Mouse (Mus musculus) brown adipose tissue, adult 24 weeks (tissue): ENCODE results near the gene 3110009E18Rik. TPM values are rescaled to one million over a fixed set of nuclear protein-coding genes. Genes with fewer than 3 reads are reported as not detected.

Experiments
- H3K27ac ChIP-seq: fragments of 200-500 bp; replicated peaks from 2 replicates; pipeline ENCODE4 v1.5.1; 2012; ENCODE audit warnings: low read depth, mild to moderate bottlenecking, low read length
- H3K4me1 ChIP-seq: fragments of 200-500 bp; 2 replicates; pipeline ENCODE4 v1.6.1; 2012; ENCODE audit warnings: low read length, mixed read lengths; ENCODE audit not compliant: control insufficient read depth, insufficient read depth, insufficient read length
- H3K4me3 ChIP-seq: fragments of 200-500 bp; 2 replicates; pipeline ENCODE4 v1.5.1; 2012; ENCODE audit warnings: low read depth, mild to moderate bottlenecking, low read length, moderate library complexity; ENCODE audit not compliant: insufficient read depth
- polyA plus RNA-seq: library from polyadenylated mRNA; stranded (reverse); fragments of >200 nt; gene quantifications from 2 replicates; pipeline ENCODE4 v1.2.4, GENCODE M21; 2012; ENCODE audit not compliant: missing spikeins, insufficient read depth, insufficient read length

Gene 3110009E18Rik
- polyA plus RNA-seq, 1 experiment, result 3.3 TPM

DNA sequence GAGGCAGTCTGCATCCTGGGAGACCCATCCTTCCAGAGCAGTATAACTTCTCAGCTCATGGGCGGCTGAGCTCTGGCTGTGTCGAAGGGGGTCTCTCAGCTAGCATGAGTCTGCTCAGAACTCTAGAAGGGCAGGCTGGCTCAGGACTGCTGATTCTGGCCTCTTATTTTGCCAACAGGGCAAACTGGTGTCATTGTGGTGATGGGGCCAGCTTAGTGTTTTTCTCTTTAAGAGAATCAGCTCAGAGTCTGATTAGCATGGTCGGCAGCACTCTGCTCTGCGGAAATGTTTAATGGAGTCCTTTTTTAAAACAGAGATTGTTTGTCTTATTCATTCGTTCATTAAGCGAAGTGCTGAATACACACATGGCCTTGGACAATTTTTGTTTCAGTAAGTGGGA lies 68.2 kb downstream of the 3110009E18Rik start:
- no peak overlapping the region for H3K27ac ChIP-seq
- H3K4me3 ChIP-seq, result no peak overlapping the region
- H3K4me1 ChIP-seq, result no peaks in the 10 kb centered on the region

DNA sequence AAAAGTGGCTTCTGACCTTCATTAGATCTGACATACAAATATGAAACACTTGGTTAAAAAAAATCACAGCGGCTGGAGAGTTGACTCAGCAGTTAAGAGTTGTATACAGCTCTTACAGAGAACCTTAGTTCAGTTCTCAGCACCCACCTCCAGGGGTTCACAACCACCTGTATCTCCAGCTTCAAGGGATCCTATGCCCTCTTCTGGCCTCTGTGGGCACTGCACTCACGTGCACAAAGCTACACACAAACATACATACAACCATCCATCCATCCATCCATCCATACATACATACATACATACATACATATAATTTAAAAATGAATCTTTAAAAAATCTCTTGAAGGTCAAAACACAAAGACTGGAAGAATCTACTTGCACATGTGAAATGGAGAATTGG lies 69.3 kb downstream of the 3110009E18Rik start:
- Histone ChIP-seq H3K4me1 (no peaks in the 10 kb centered on the region), H3K4me3 (no peak overlapping the region), H3K27ac (no peak overlapping the region)

DNA sequence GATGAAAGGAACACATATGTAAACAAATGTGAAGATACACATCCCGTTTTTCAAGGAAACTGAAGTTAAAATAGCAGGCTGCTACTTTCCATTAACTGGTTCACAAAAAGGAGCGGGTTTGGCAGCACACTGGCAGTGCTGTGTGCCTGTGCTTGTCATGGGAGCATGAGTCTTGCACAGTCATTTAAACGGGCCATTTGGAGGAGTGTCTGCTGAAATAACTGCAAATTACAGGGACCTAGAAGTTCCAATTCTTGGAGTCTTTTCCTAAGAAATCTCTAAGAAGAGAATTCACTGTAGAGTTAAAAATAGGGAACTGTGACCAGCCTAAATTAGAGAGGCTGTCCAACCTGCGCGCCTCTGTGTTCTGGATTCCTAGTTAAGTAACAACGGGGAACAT lies 70.0 kb downstream of the 3110009E18Rik start:
- no peak overlapping the region for H3K27ac ChIP-seq
- no peak overlapping the region for H3K4me3 ChIP-seq

DNA sequence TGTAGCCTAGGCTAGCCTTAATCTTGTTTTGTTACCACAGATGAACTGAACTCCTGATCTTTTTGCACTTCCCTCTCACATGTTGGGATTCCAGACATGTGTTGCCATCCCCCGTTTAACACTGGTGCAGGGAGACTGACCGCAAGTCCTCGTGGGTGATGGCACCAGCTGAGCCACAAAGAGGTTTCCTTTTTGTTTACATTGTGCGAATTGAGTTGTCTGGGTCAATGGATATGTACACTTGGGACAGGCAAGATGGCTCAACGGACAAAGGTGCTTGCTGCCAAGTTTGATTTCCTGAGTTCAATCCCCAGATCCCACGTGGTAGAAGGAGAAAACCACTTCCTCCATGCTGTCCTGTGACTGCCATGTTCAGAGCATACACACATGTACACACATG lies 71.3 kb downstream of the 3110009E18Rik start:
- no peak overlapping the region for H3K27ac ChIP-seq
- H3K4me1 ChIP-seq, result peaks cover 2% of the 10 kb centered on the region; the same call in 1 of the 2 replicates
- H3K4me3 ChIP-seq, result no peak overlapping the region

More for the DNA sequence above, 70.0 kb downstream of the 3110009E18Rik start:
- peaks cover 2% of the 10 kb centered on the region; the same call in 1 of the 2 replicates for H3K4me1 ChIP-seq

DNA sequence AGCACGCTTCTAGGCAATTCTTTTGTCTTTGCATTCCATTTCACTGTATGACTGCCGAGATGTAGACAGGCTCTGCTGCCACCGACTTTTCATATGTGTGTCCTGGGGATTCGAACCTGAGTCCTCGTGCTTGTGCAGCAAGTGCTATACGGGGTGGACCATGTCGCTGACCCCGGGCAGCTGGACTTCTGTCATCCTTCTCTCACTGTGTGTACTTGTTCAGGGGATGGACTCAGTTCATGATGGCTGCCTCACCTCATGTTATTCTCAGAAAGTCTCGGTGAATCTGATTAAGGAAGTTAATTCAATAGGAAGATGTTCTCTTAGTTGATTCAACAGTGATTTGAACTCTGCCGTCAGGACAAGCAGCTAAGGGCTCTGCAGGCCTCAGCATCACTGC lies 72.6 kb downstream of the 3110009E18Rik start:
- Histone ChIP-seq H3K4me1 (peaks cover 2% of the 10 kb centered on the region; the same call in 1 of the 2 replicates), H3K4me3 (no peak overlapping the region), H3K27ac (no peak overlapping the region)

DNA sequence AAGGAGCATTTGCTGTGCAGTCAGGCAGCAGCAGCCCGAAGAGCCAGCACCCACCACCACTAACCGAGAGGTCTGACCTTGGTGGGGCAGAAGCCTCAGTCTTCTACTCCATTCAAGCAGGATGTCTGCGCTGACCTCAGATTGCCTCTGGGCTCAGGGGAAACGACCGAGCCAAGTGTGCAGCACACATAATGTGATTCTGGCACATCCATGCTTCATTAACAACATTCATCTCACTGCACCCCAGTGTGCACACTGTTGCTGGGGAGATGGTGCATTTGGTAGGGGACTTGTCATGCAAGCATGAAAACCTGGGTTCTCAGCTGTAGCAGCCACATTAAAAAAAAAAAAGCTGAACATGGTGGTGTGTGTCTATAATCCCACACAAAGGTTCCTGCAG lies 75.0 kb downstream of the 3110009E18Rik start:
- H3K27ac ChIP-seq, result no peak overlapping the region
- H3K4me3 ChIP-seq, result no peak overlapping the region
- H3K4me1 ChIP-seq, result peaks cover 2% of the 10 kb centered on the region; the same call in 1 of the 2 replicates

DNA sequence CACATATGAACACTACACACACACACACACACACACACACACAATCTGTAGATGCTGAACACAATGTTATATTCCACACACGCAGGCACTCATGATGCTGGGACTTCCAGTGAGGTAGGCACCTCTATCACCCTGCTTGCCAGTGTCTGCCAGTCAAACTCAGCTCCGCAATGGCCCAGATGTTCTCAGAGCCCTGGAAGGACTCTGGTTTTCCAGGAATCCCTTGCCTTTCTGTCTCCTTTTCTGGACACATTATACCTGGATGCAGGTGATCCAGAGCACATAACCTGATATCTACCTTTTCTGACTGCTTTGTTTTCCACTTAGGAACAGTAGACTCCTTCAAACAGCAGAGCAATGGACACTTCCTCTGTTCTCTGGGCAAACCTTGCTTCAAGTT lies 75.7 kb downstream of the 3110009E18Rik start:
- Histone ChIP-seq H3K27ac (no peak overlapping the region), H3K4me1 (peaks cover 2% of the 10 kb centered on the region; the same call in 1 of the 2 replicates), H3K4me3 (no peak overlapping the region)

DNA sequence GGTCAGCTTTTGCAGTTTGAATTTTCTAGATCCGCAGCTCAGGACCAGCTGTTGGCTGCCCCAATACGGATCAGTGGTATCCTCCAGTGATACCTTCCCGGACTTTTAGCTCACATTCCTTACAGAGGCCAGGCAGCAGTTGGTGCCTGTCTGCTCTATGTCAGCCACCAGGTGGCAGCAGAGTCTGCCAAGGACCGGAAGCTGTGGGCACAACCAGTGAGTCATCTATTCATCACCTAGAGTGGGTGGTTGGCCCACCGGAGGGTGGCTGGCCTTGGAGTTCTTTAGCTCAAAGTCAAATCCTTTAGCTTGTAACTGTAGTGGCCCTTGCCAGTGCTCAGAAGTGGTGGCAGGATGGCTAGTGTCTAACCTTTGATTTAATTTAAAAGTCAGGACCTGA lies 76.2 kb downstream of the 3110009E18Rik start:
- H3K4me1 ChIP-seq, result peaks cover 2% of the 10 kb centered on the region; the same call in 1 of the 2 replicates
- no peak overlapping the region for H3K4me3 ChIP-seq
- H3K27ac ChIP-seq, result no peak overlapping the region

DNA sequence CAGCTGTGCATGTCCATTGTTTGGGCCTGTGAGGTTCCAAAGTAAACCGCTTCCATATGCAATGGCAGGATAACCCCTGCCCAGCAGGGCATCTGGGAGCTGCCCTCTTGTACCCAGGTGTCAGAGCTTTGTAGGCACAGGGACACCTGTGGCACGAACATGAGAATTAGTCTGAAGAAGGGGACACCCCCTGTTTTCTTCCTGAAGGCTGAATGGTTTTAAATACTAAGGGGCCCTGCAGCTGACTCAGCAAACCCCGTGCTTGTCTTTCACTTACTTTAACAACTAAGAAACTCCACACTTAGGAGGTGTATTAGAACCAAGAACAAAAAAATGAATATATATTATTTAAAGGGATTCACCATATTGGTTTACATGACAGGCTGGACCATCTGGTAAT lies 77.2 kb downstream of the 3110009E18Rik start:
- H3K27ac ChIP-seq, result no peak overlapping the region
- H3K4me1 ChIP-seq, result peaks cover 2% of the 10 kb centered on the region; the same call in 1 of the 2 replicates
- no peak overlapping the region for H3K4me3 ChIP-seq

DNA sequence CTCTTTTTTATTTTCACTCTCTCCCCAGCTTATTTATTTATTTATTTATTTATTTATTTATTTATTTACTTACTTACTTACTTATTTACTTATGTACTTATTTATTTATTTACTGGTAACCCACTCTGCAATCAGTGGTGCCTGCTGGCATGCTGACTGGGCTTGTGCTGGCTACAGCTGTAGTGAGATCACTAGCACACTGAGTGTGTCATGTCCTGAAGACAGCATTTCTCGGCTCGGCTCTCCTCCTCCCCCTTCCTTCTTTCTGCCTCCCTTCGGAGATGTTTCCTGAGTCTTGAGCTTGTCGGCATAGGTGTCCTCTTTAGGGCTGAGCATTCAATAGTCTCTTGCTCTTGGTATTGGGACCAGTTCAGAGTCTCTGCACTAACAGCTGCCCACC lies 78.0 kb downstream of the 3110009E18Rik start:
- H3K27ac ChIP-seq, result no peak overlapping the region
- H3K4me1 ChIP-seq, result peaks cover 2% of the 10 kb centered on the region; the same call in 1 of the 2 replicates
- no peak overlapping the region for H3K4me3 ChIP-seq

DNA sequence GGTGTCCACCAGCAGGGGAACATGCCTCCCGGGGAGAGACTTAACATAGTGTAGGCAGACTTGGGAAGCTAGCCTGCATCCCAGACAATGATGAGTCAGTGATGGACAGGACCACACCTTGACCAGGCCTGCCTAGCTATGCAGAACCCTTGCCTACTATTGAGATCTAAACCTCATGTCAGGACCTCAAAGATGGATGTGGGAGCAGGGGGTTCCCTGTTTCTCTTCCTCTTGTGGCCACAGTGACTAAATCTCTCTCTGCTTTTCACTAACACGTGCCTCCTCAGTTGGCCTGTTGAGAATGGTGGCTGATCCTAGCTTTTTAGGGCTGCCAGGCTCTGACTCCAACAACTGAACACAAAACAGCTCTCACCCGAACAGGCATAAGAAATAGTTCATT lies 81.6 kb downstream of the 3110009E18Rik start:
- H3K4me1 ChIP-seq, result no peaks in the 10 kb centered on the region
- no peak overlapping the region for H3K27ac ChIP-seq
- no peak overlapping the region for H3K4me3 ChIP-seq

DNA sequence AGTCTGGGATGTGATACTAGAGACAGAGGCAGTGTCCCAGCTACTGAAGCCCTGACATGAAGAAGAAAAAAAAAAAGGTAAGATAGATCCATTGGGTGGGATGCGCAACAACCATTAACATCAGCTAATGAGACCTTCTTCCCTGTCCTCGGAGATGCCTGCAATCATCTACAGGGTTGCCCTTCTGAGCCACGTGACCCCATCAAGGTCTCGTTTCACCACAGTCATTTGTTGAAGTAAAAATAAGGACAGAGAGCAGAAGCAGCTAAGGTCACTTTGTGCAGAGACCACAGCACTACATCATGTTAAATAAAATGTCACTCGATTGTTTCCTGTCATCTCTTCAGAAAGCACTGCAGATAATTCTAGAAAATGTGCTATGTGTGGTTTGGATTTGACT lies 82.8 kb downstream of the 3110009E18Rik start:
- H3K4me3 ChIP-seq, result no peak overlapping the region
- no peaks in the 10 kb centered on the region for H3K4me1 ChIP-seq
- no peak overlapping the region for H3K27ac ChIP-seq

DNA sequence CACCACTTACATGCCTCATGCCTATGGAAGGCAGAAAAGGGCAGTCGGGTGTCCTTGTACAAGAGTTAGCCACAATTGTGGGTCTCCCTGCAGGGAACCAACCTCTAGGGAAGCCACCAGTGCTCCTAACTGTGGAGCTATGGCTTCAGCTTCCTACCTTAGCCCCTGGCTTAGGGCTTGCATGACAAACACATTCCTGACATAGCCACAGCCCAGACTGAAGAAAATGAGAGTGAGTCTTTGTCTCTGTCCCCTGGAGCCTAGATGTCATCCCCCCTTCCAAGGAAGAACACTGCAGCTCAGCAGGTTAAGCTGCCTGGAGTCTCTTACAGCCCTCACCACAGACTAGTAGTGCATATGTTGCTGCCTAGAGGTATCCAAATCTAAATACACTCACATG lies 83.8 kb downstream of the 3110009E18Rik start:
- Histone ChIP-seq H3K4me1 (no peaks in the 10 kb centered on the region), H3K4me3 (no peak overlapping the region), H3K27ac (no peak overlapping the region)

DNA sequence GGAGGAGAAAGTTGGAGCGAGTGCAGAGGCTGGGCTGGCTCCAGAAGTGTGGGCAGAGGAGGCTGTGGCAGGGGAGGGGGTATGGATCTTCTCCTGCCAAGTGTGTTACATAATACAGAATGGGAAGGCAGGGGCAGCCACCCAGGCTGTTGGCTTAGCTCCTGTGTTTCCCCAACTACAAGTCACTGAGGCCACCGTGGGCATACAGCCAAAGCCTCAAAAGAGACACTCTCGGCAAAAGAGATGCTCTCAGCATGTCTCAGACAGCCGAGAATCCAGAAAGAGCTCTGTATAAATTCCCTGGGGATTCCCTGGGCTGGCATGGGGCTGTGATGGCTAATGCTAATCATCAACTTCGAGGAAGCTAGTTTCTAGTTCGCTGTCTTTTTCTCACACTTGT lies 86.6 kb downstream of the 3110009E18Rik start:
- H3K4me1 ChIP-seq, result no peaks in the 10 kb centered on the region
- H3K27ac ChIP-seq, result no peak overlapping the region
- no peak overlapping the region for H3K4me3 ChIP-seq

DNA sequence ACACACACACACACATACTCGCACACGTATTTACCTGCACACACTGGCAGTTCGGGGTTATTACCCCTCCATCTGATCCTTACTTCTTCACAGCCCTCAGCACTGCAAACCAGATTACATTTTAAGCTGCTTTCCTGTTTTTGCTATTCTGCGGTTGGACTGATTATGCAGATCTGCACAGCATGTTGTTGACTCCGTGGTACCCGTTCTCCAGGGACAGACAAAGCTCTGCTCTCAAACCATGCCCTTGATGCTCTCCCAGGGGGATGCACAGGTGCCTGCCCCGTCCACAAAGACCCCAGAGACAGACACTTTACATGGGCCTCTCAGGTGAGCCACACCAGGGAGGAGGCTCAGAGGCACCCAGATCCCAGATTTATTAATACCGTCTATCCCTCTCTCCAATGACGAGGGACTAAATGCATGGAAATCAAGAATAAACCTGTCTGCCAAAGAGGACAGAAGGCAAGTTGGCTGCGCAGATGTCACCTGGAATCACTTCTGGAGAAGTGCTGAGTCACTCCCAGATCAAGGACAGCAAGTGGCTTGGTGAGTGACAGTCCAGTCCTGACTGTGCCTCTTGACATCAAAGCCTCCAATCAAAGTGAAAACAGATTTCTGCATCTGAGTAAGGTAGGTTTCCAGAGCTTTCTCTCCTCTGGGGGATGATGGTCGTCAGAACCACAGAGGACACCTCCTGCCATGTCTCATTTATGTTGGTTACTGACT lies 87.7 kb downstream of the 3110009E18Rik start:
- Histone ChIP-seq H3K4me3 (no peak overlapping the region), H3K4me1 (no peaks in the 10 kb centered on the region), H3K27ac (no peak overlapping the region)

DNA sequence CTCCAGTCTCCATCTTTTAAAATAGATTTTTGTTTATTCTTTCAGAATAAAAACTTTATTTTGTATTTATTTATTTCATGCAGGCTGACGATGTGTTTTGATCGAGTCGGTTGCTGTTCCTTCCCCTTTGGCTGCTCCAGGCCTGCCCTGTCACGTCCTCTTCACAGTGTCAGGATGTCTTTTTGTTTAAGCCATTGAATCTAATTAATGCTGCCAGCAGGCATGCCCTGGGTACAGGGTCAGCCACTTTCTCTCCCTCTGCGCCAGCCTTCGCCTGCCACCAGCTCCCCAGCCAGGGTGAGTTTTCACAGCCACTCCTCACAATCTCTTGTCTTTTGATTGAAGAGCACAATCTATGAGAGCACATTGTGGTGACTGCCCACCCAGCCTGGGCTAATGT lies 99.9 kb downstream of the 3110009E18Rik start:
- Histone ChIP-seq H3K4me3 (no peak overlapping the region), H3K4me1 (no peaks in the 10 kb centered on the region), H3K27ac (no peak overlapping the region)
